Mouse (Mus musculus): ENCODE measurements around the gene Zfp146. TPM values are rescaled to one million over a fixed set of nuclear protein-coding genes. Genes with fewer than 3 reads are reported as not detected.
"Not testable (repeated sequence)": the region's sequence is repeated elsewhere in the genome, so short reads cannot be mapped to it uniquely, and the experiment has no call there.

Gene Zfp146
- total and polyA plus RNA-seq, 3 experiments, result 42.0 to 45.0 (median 43.1) TPM

GRCm38 (mm10) chr7:30200661-30201060, 31.1 kb upstream of the Zfp146 start:
- H3K79me2 ChIP-seq (replicated peaks; ENCODE audit: control insufficient read depth, extremely low read depth, insufficient read depth, poor library complexity, severe bottlenecking); DNase-seq (ENCODE audit: extremely low read depth); H3K27me3 ChIP-seq (replicated peaks); dilution Hi-C loops (cut with MboI; ENCODE audit: extremely low pct_ligation_motif_present, extremely low pct_unique_long_range_greater_than_20kb, low sequenced_read_pairs); H3K9ac ChIP-seq (ENCODE audit: insufficient read depth, low read depth); H3K4me2 ChIP-seq (ENCODE audit: insufficient read depth, low read depth, poor library complexity, severe bottlenecking); in situ Hi-C loops (cut with MboI; ENCODE audit: low pct_ligation_motif_present, low pct_unique_long_range_greater_than_20kb, low sequenced_read_pairs); H3K36me3 ChIP-seq (replicated peaks in 1 of 2; ENCODE audit: control insufficient read depth in 1 of 2, insufficient read depth in 1 of 2, low read length in 1 of 2); H3K27ac ChIP-seq (ENCODE audit: insufficient read depth, low read depth); H3K9me3 ChIP-seq (replicated peaks; ENCODE audit: low read length); H3K4me3 ChIP-seq (replicated peaks in 1 of 3; ENCODE audit: low read depth in 2 of 3, low read length in 2 of 3, poor library complexity in 1 of 3): not testable (repeated sequence)
- TF ChIP-seq MAFK (IDR thresholded peaks at IDR 0.05; ENCODE audit: insufficient replicate concordance, low read length), result peak; percentile 40; the same call in 1 of the 2 replicates
- H3K4me1 ChIP-seq (ENCODE audit: control insufficient read depth in 1 of 2, insufficient read depth in 2 of 2), result peaks cover 4 to 15% of the 10 kb centered on the region in 2 experiments; a peak in 3 of 4 replicates

- Histone ChIP-seq H3K79me2 (replicated peaks; ENCODE audit: control insufficient read depth, extremely low read depth, insufficient read depth, poor library complexity, severe bottlenecking) (no peaks in the 10 kb centered on the region), H3K4me1 (ENCODE audit: control insufficient read depth in 1 of 2, insufficient read depth in 2 of 2) (peaks cover 4 to 20% of the 10 kb centered on the region in 2 experiments; a peak in 3 of 4 replicates), H3K27me3 (replicated peaks) (no peaks in the 10 kb centered on the region), H3K9me3 (replicated peaks; ENCODE audit: low read length) (no peaks in the 10 kb centered on the region), H3K27ac (ENCODE audit: insufficient read depth, low read depth) (no peak overlapping the region), H3K4me2 (ENCODE audit: insufficient read depth, low read depth, poor library complexity, severe bottlenecking) (no peak overlapping the region), H3K9ac (ENCODE audit: insufficient read depth, low read depth) (no peak overlapping the region), H3K36me3 (replicated peaks in 1 of 2; ENCODE audit: control insufficient read depth in 1 of 2, insufficient read depth in 1 of 2, low read length in 1 of 2) (no peaks in the 10 kb centered on the region), H3K4me3 (replicated peaks in 1 of 3; ENCODE audit: low read depth in 2 of 3, low read length in 2 of 3, poor library complexity in 1 of 3) (no peak overlapping the region)
- TF ChIP-seq MAX (IDR thresholded peaks at IDR 0.05; ENCODE audit: low read length) (no peak), SIN3A (IDR thresholded peaks at IDR 0.05; ENCODE audit: low read length) (no peak), ZMIZ1 (IDR thresholded peaks at IDR 0.05; ENCODE audit: low read depth, low read length) (no peak), MYC (IDR thresholded peaks at IDR 0.05; ENCODE audit: low read depth, low read length) (no peak), TCF12 (IDR thresholded peaks at IDR 0.05; ENCODE audit: low read depth, low read length) (no peak), SMC3 (IDR thresholded peaks at IDR 0.05; ENCODE audit: low read depth, low read length) (no peak), NELFE (IDR thresholded peaks at IDR 0.05; ENCODE audit: low read depth, low read length) (no peak), JUND (conservative IDR thresholded peaks at IDR 0.05; ENCODE audit: low read depth, low read length) (no peak), E2F4 (IDR thresholded peaks at IDR 0.05; ENCODE audit: insufficient replicate concordance, low read depth, low read length) (no peak), BHLHE40 (IDR thresholded peaks at IDR 0.05; ENCODE audit: low read depth, low read length) (no peak), RAD21 (IDR thresholded peaks at IDR 0.05; ENCODE audit: low read depth, low read length) (no peak), POLR2A (IDR thresholded peaks at IDR 0.05; ENCODE audit: low read depth, low read length) (no peak), POLR2AphosphoS2 (IDR thresholded peaks at IDR 0.05; ENCODE audit: low read depth, low read length) (no peak), ELF1 (IDR thresholded peaks at IDR 0.05; ENCODE audit: low read depth, low read length) (no peak)
- in situ Hi-C loops (cut with MboI; ENCODE audit: low pct_ligation_motif_present, low pct_unique_long_range_greater_than_20kb, low sequenced_read_pairs) (no loop called here), dilution Hi-C loops (cut with MboI; ENCODE audit: extremely low pct_ligation_motif_present, extremely low pct_unique_long_range_greater_than_20kb, low sequenced_read_pairs) (no loop called here)
- no peak for DNase-seq (ENCODE audit: extremely low read depth)
Observed at GRCm38 (mm10) chr7:30200200-30200599, 30.6 kb upstream of the Zfp146 start.

Data from CH12.LX (cell line).